Mouse (Mus musculus) hindbrain, postnatal 0 days (tissue): ENCODE measurements around the gene Exoc8. TPM values are rescaled to one million over a fixed set of nuclear protein-coding genes. Genes with fewer than 3 reads are reported as not detected.

Experiments
- ATAC-seq: fragments of 200-750 bp; cut with Nextera tagmentation; 2 replicates; pipeline ENCODE4 v1.8.0; 2017; ENCODE audit warnings: mild to moderate bottlenecking, moderate TSS enrichment, moderate library complexity
- DNase-seq: peaks from one replicate; pipeline ENCODE4 v3.0.0-alpha.2; 2015; ENCODE audit warnings: low spot score
- H3K27ac ChIP-seq: fragments of 300-500 bp; sonication (generic); 2 replicates; pipeline ENCODE4 v1.5.1; 2014; ENCODE audit warnings: mild to moderate bottlenecking
- H3K27me3 ChIP-seq: fragments of 300-500 bp; sonication (generic); 2 replicates; pipeline ENCODE4 v1.6.1; 2014; ENCODE audit warnings: low read length, mixed read lengths; ENCODE audit not compliant: insufficient read depth
- H3K36me3 ChIP-seq: fragments of 300-500 bp; sonication (generic); 2 replicates; pipeline ENCODE4 v1.6.1; 2014; ENCODE audit warnings: low read length, mixed read lengths; ENCODE audit not compliant: insufficient read depth
- H3K4me1 ChIP-seq: fragments of 300-500 bp; sonication (generic); 2 replicates; pipeline ENCODE4 v1.6.1; 2014; ENCODE audit warnings: antibody characterized with exemption, low read length, mixed read lengths; ENCODE audit not compliant: insufficient read depth
- H3K4me2 ChIP-seq: fragments of 300-500 bp; sonication (generic); 2 replicates; pipeline ENCODE4 v1.6.1; 2014; ENCODE audit warnings: low read depth, mild to moderate bottlenecking, low read length, moderate library complexity, mixed read lengths
- H3K4me3 ChIP-seq: fragments of 300-500 bp; sonication (generic); 2 replicates; pipeline ENCODE4 v1.5.1; 2014; ENCODE audit warnings: low read length
- H3K9ac ChIP-seq: fragments of 300-500 bp; sonication (generic); replicated peaks from 2 replicates; pipeline ENCODE4 v1.6.1; 2014; ENCODE audit warnings: mild to moderate bottlenecking, low read length, moderate library complexity, mixed read lengths
- H3K9me3 ChIP-seq: fragments of 300-500 bp; sonication (generic); 2 replicates; pipeline ENCODE4 v1.6.1; 2016; ENCODE audit warnings: low read length, mixed read lengths
- CTCF ChIP-seq: IDR thresholded peaks from 2 replicates; pipeline ENCODE4 v1.5.1; 2016; ENCODE audit warnings: antibody characterized with exemption, control low read depth, low read depth
- WGBS: fragments of 180-500 bp; shearing (Covaris S2); extraction: QIAGEN DNeasy Blood & Tissue Kit; methylation state at CpG from one replicate; pipeline ENCODE4 v1.1.7; 2014; 5-methylcytosine and 5-hydroxymethylcytosine counted together
- polyA plus RNA-seq: library from polyadenylated mRNA; unstranded; fragments of >200 nt; fragmentation: Nextera tagmentation; extraction: Ambion mirVana; gene quantifications from 2 replicates; pipeline ENCODE4 v1.2.1, GENCODE M21; 2015
- total RNA-seq: library from RNA; depleted of rRNA; stranded (reverse); fragments of >200 nt; gene quantifications from 2 replicates; pipeline ENCODE4 v1.2.3, GENCODE M21; 2014

Exoc8 gene
- total and polyA plus RNA-seq, 2 experiments from 2014 or later = 10.8 to 36.8 TPM

GRCm38 (mm10) chr8:124921369-124922279 is 24.1 kb upstream of the Exoc8 start:
- H3K4me3 ChIP-seq = no peak overlapping the region
- no peaks in the 10 kb centered on the region for H3K9me3 ChIP-seq
- DNase-seq (peak; percentile 10), ATAC-seq (no peak)
- H3K4me2 ChIP-seq = no peak overlapping the region
- no peak for TF ChIP-seq CTCF
- no peaks in the 10 kb centered on the region for H3K27me3 ChIP-seq
- 67% methylated on average over 18 of the region's 18 CpGs for WGBS
- no peaks in the 10 kb centered on the region for H3K36me3 ChIP-seq
- no peaks in the 10 kb centered on the region for H3K4me1 ChIP-seq
- H3K27ac ChIP-seq = no peak overlapping the region
- H3K9ac ChIP-seq = no peak overlapping the region

GRCm38 (mm10) chr8:124917741-124918484 is 20.4 kb upstream of the Exoc8 start:
- Histone ChIP-seq H3K9ac (no peak overlapping the region), H3K4me1 (no peaks in the 10 kb centered on the region), H3K4me2 (no peak overlapping the region), H3K9me3 (no peaks in the 10 kb centered on the region), H3K36me3 (peaks cover 8% of the 10 kb centered on the region; the same call in 1 of the 2 replicates), H3K27me3 (no peaks in the 10 kb centered on the region), H3K4me3 (no peak overlapping the region), H3K27ac (no peak overlapping the region)
- WGBS = 72% methylated on average over 18 of the region's 18 CpGs
- no peak for TF ChIP-seq CTCF
- no peak for ATAC-seq
- no peak for DNase-seq

GRCm38 (mm10) chr8:124914061-124914460 is 16.6 kb upstream of the Exoc8 start:
- ATAC-seq (no peak), DNase-seq (no peak)
- H3K9ac ChIP-seq = no peak overlapping the region
- no peaks in the 10 kb centered on the region for H3K27me3 ChIP-seq
- no peak overlapping the region for H3K4me2 ChIP-seq
- no peaks in the 10 kb centered on the region for H3K9me3 ChIP-seq
- no peak for TF ChIP-seq CTCF
- no peak overlapping the region for H3K4me3 ChIP-seq
- H3K36me3 ChIP-seq = peaks cover 8% of the 10 kb centered on the region; the same call in 1 of the 2 replicates
- H3K4me1 ChIP-seq = no peaks in the 10 kb centered on the region
- 100% methylated on average over 5 of the region's 5 CpGs for WGBS
- no peak overlapping the region for H3K27ac ChIP-seq

- Histone ChIP-seq H3K4me3 (no peak overlapping the region), H3K27ac (no peak overlapping the region), H3K36me3 (peaks cover 18% of the 10 kb centered on the region; the same call in 1 of the 2 replicates), H3K9ac (no peak overlapping the region), H3K9me3 (no peaks in the 10 kb centered on the region), H3K4me2 (no peak overlapping the region), H3K4me1 (no peaks in the 10 kb centered on the region), H3K27me3 (no peaks in the 10 kb centered on the region)
- DNase-seq = no peak
- no peak for ATAC-seq
- WGBS = 73% methylated on average over 17 of the region's 17 CpGs
- no peak for TF ChIP-seq CTCF
Observed at GRCm38 (mm10) chr8:124911938-124912872, 14.7 kb upstream of the Exoc8 start.

GRCm38 (mm10) chr8:124910349-124910748 is 12.8 kb upstream of the Exoc8 start:
- peak; percentile 20 for DNase-seq
- Histone ChIP-seq H3K4me3 (no peak overlapping the region), H3K36me3 (peaks cover 26% of the 10 kb centered on the region), H3K27ac (no peak overlapping the region), H3K9ac (no peak overlapping the region), H3K4me2 (no peak overlapping the region), H3K9me3 (no peaks in the 10 kb centered on the region), H3K27me3 (no peaks in the 10 kb centered on the region), H3K4me1 (no peaks in the 10 kb centered on the region)
- ATAC-seq = no peak
- peak; percentile 32; the same call in 1 of the 2 replicates for TF ChIP-seq CTCF
- 69% methylated on average over 10 of the region's 10 CpGs for WGBS

- no peak for ATAC-seq
- Histone ChIP-seq H3K4me2 (no peak overlapping the region), H3K27me3 (no peaks in the 10 kb centered on the region), H3K9ac (no peak overlapping the region), H3K36me3 (peaks cover 24% of the 10 kb centered on the region), H3K27ac (no peak overlapping the region), H3K4me1 (no peaks in the 10 kb centered on the region), H3K9me3 (no peaks in the 10 kb centered on the region), H3K4me3 (no peak overlapping the region)
- TF ChIP-seq CTCF = no peak
- DNase-seq = no peak
- 90% methylated on average over 16 of the region's 16 CpGs for WGBS
Observed at GRCm38 (mm10) chr8:124909936-124910335, 12.4 kb upstream of the Exoc8 start.
